Mouse (Mus musculus) forebrain, embryonic 14.5 days (tissue): ENCODE measurements around the gene Wdtc1. TPM values are rescaled to one million over a fixed set of nuclear protein-coding genes. Genes with fewer than 3 reads are reported as not detected.

Experiments used
- ATAC-seq: fragments of 200-750 bp; cut with Nextera tagmentation; 2 replicates; pipeline ENCODE4 v1.8.0; 2017; ENCODE audit warnings: mild to moderate bottlenecking, moderate library complexity
- DNase-seq: peaks from one replicate; pipeline ENCODE4 v3.0.0-alpha.2; 2015; ENCODE audit warnings: low spot score
- H3K27ac ChIP-seq: fragments of 300-500 bp; sonication (generic); 2 replicates; pipeline ENCODE4 v1.5.1; 2014; ENCODE audit warnings: low read depth, mild to moderate bottlenecking, control low read depth, low read length, moderate library complexity
- H3K27me3 ChIP-seq: fragments of 300-500 bp; sonication (generic); replicated peaks from 2 replicates; pipeline ENCODE4 v1.6.1; 2014; ENCODE audit warnings: low read length, control low read depth, mixed read lengths; ENCODE audit not compliant: control insufficient read depth, insufficient read depth
- H3K36me3 ChIP-seq: fragments of 300-500 bp; sonication (generic); 2 replicates; pipeline ENCODE4 v1.6.1; 2014; ENCODE audit warnings: low read length, control low read depth; ENCODE audit not compliant: control insufficient read depth, insufficient read depth
- H3K4me1 ChIP-seq: fragments of 300-500 bp; sonication (generic); 2 replicates; pipeline ENCODE4 v1.6.1; 2014; ENCODE audit warnings: antibody characterized with exemption, low read length, control low read depth; ENCODE audit not compliant: control insufficient read depth, insufficient read depth
- H3K4me2 ChIP-seq: fragments of 300-500 bp; sonication (generic); 2 replicates; pipeline ENCODE4 v1.6.1; 2014; ENCODE audit warnings: mild to moderate bottlenecking, control low read depth, low read length
- H3K4me3 ChIP-seq: fragments of 300-500 bp; sonication (generic); 2 replicates; pipeline ENCODE4 v1.5.1; 2014; ENCODE audit warnings: low read depth, low read length, control low read depth
- H3K9ac ChIP-seq: fragments of 300-500 bp; sonication (generic); 2 replicates; pipeline ENCODE4 v1.6.1; 2014; ENCODE audit warnings: mild to moderate bottlenecking, low read length, control low read depth, moderate library complexity
- H3K9me3 ChIP-seq: fragments of 300-500 bp; sonication (generic); replicated peaks from 2 replicates; pipeline ENCODE4 v1.6.1; 2016; ENCODE audit warnings: low read length, control low read depth, mixed read lengths; ENCODE audit not compliant: control insufficient read depth
- WGBS: fragments of 180-500 bp; shearing (Covaris S2); extraction: QIAGEN DNeasy Blood & Tissue Kit; methylation state at CpG from one replicate; pipeline ENCODE4 v1.1.7; 2014; 5-methylcytosine and 5-hydroxymethylcytosine counted together
- polyA plus RNA-seq: library from polyadenylated mRNA; unstranded; fragments of >200 nt; fragmentation: Nextera tagmentation; extraction: Ambion mirVana; gene quantifications from 2 replicates; pipeline ENCODE4 v1.2.1, GENCODE M21; 2014

The Wdtc1 gene
- polyA plus RNA-seq, result 17.5 and 18.9 TPM in 2 replicates

GRCm38 (mm10) chr4:133353367-133354365 is at the start of gene Wdtc1:
Gene Wdtc1, minus strand, starts transcription at chr4:133353481.
- 91% methylated on average over 23 of the region's 23 CpGs for WGBS
- no peaks in the 10 kb centered on the region for H3K9me3 ChIP-seq
- H3K9ac ChIP-seq, result no peak within 1 kb of the TSS
- no peak within 1 kb of the TSS for H3K4me2 ChIP-seq
- H3K4me3 ChIP-seq, result no peak within 1 kb of the TSS
- H3K27me3 ChIP-seq, result no peaks in the 10 kb centered on the region
- H3K4me1 ChIP-seq, result no peaks in the 10 kb centered on the region
- H3K36me3 ChIP-seq, result no peaks in the 10 kb centered on the region
- DNase-seq (no peak), ATAC-seq (no peak)
- H3K27ac ChIP-seq, result no peak within 1 kb of the TSS

GRCm38 (mm10) chr4:133402011-133402410 is 48.7 kb upstream of the Wdtc1 start:
- Histone ChIP-seq H3K9me3 (no peaks in the 10 kb centered on the region), H3K36me3 (no peaks in the 10 kb centered on the region), H3K4me1 (no peaks in the 10 kb centered on the region), H3K27me3 (no peaks in the 10 kb centered on the region), H3K9ac (no peak overlapping the region), H3K4me3 (no peak overlapping the region), H3K27ac (no peak overlapping the region), H3K4me2 (no peak overlapping the region)
- WGBS, result 72% methylated on average over 13 of the region's 13 CpGs
- no peak for ATAC-seq
- DNase-seq, result no peak

DNA sequence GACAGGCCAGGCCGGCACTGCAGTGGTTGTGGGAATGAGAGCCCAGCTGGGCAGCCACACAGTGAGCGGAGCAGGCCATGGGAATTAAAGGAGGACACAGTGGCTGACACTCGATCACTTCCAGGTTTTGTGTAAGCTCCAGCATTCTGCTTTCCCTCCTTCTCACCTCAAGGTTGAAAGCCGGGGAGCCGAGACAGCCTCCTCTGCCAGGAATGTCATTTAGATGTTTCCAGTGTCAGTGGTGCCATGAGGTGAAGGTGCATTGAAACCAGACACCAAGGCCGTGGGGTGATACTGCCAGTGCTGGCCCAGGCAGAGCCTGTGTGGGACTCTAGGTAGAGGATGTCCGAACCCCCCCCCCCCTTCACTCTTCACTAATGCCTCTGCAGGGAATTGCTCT is 46.8 kb upstream of the Wdtc1 start:
- WGBS, result 75% methylated on average over 7 of the region's 7 CpGs
- Histone ChIP-seq H3K27ac (no peak overlapping the region), H3K4me2 (no peak overlapping the region), H3K36me3 (no peaks in the 10 kb centered on the region), H3K4me3 (no peak overlapping the region), H3K4me1 (no peaks in the 10 kb centered on the region), H3K27me3 (no peaks in the 10 kb centered on the region), H3K9ac (no peak overlapping the region), H3K9me3 (no peaks in the 10 kb centered on the region)
- DNase-seq, result no peak
- ATAC-seq, result no peak

DNA sequence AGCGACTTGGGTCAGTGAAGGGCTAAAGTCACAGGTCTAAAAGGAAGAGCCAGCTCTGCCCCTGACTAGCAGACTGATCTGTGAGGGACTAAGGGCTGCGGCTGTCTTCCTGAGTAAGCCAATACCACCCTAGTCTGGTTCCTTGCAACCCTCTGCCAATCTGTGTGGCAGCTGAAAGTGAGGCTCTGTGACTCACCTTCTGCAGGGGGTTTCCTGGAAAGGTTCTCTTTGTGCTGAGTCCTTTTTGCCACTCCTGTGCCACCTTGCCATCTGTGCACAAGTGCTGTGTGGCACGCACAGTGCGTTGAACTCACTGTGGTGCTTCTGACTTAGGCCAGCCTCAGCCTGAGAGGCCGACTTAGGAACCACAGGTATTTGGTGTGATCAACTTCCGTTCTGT is 46.2 kb upstream of the Wdtc1 start:
- Histone ChIP-seq H3K4me2 (no peak overlapping the region), H3K9ac (no peak overlapping the region), H3K4me1 (no peaks in the 10 kb centered on the region), H3K27ac (no peak overlapping the region), H3K27me3 (no peaks in the 10 kb centered on the region), H3K36me3 (no peaks in the 10 kb centered on the region), H3K4me3 (no peak overlapping the region), H3K9me3 (no peaks in the 10 kb centered on the region)
- DNase-seq (no peak), ATAC-seq (no peak)
- 86% methylated on average over 6 of the region's 6 CpGs for WGBS

DNA sequence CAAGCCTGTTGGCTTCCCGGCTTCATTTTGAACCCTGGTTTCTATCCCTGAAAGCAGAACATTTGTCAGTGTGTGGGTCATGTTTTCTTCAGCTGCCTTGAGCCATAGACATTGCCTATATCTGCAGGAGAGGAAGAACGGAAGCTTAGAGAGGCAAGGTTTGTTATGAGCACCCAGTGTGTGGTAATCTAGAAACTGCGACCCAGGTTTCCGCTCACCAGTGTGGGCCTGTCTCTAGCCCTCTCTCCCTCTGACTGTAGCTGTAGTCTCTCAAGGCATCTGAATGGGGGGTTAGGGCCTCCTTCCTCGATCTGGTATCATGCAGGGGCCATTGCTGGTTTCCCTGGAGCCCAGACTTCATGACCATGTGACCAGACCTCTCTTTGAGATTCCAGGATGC is 45.3 kb upstream of the Wdtc1 start:
- 87% methylated on average over 5 of the region's 5 CpGs for WGBS
- H3K27ac ChIP-seq, result no peak overlapping the region
- no peaks in the 10 kb centered on the region for H3K27me3 ChIP-seq
- no peaks in the 10 kb centered on the region for H3K9me3 ChIP-seq
- no peaks in the 10 kb centered on the region for H3K4me1 ChIP-seq
- no peak overlapping the region for H3K9ac ChIP-seq
- ATAC-seq (no peak), DNase-seq (no peak)
- H3K4me2 ChIP-seq, result no peak overlapping the region
- H3K36me3 ChIP-seq, result no peaks in the 10 kb centered on the region
- no peak overlapping the region for H3K4me3 ChIP-seq

GRCm38 (mm10) chr4:133397961-133398360 is 44.7 kb upstream of the Wdtc1 start:
- Histone ChIP-seq H3K27me3 (no peaks in the 10 kb centered on the region), H3K9ac (no peak overlapping the region), H3K4me1 (no peaks in the 10 kb centered on the region), H3K4me2 (no peak overlapping the region), H3K27ac (no peak overlapping the region), H3K9me3 (no peaks in the 10 kb centered on the region), H3K36me3 (no peaks in the 10 kb centered on the region), H3K4me3 (no peak overlapping the region)
- no peak for ATAC-seq
- 86% methylated on average over 8 of the region's 8 CpGs for WGBS
- no peak for DNase-seq

DNA sequence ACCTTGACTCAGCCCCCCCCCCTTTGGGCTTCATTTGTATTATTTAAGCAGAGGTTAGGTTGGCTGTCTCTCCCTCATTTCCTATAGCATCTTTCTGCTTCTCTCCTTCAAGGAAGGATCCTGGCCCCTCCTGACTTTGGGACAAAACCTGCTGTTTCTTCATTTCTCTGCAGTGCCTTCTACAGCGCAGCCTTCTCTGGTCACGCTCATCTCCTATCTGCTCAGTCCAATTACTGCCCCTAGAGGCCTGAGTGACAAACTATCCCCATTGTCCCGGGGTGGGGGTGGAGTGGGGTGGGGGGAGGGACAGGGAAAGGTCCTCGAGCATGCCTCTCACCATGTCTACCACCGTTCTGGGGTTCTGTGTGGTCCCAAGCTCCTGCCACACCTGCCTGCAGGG is 44.0 kb upstream of the Wdtc1 start:
- DNase-seq, result no peak
- Histone ChIP-seq H3K9me3 (no peaks in the 10 kb centered on the region), H3K27ac (no peak overlapping the region), H3K9ac (no peak overlapping the region), H3K4me2 (no peak overlapping the region), H3K36me3 (no peaks in the 10 kb centered on the region), H3K4me3 (no peak overlapping the region), H3K27me3 (no peaks in the 10 kb centered on the region), H3K4me1 (no peaks in the 10 kb centered on the region)
- 47% methylated on average over 5 of the region's 5 CpGs for WGBS
- ATAC-seq, result no peak

DNA sequence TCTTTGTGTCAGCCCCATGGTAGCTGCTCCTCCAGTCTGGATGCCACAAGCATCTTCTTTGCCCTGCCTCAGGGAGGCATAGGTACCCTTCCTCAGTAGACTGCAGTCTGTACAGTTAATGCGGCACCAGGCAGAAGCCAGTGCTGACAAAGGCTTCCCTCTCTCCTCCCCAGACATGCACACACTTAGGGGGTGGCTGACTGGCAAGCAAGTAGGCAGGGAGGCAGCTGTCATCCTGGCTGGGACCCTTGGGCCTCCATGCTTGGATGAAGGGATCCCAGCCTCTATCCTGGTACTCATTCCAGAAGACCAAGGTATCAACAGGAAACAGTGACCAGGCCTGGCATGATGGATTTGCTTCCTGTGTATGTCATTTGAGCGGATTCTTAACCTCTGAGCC is 42.8 kb upstream of the Wdtc1 start:
- 0 out of 2 replicates have a peak overlapping the region, but pooled peaks have one; percentile 17 for H3K9ac ChIP-seq
- no peak overlapping the region for H3K4me3 ChIP-seq
- no peak overlapping the region for H3K4me2 ChIP-seq
- H3K27me3 ChIP-seq, result no peaks in the 10 kb centered on the region
- ATAC-seq (0 out of 2 replicates have a peak, but pooled peaks have one; percentile 20), DNase-seq (no peak)
- no peaks in the 10 kb centered on the region for H3K36me3 ChIP-seq
- H3K4me1 ChIP-seq, result no peaks in the 10 kb centered on the region
- peak overlapping the region; percentile 5; the same call in 1 of the 2 replicates for H3K27ac ChIP-seq
- 76% methylated on average over 2 of the region's 2 CpGs for WGBS
- no peaks in the 10 kb centered on the region for H3K9me3 ChIP-seq

DNA sequence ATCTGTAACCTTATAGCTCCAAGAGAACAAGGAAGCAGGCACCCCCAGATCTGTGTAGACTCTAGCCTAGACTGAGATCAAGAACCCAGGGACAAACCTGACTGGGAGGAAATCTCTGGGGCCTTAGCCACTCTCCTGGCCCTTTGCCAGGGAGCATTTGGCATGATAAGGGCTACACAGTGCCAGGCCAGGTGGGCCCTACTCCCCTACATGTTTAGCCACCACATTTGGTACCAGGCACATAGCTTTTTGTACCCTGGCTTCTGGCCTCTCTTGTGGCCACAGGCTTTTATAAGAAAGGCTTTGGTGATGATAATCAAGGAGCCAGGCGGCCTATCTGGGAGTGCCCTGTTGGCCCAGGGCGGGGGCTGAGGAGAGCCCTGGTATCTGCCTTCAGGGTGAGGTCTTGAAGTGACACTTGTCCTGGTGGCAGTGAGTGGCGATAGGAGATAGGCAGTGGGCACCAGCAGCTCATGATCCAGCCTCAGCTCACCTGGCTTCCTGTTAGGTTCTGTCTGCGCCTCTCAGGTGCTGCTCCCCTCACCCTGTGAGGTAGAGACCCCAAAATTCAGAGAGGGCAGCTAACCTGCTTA is 41.8 kb upstream of the Wdtc1 start:
- DNase-seq (no peak), ATAC-seq (no peak)
- H3K9ac ChIP-seq, result no peak overlapping the region
- 90% methylated on average over 4 of the region's 4 CpGs for WGBS
- no peaks in the 10 kb centered on the region for H3K4me1 ChIP-seq
- H3K27me3 ChIP-seq, result no peaks in the 10 kb centered on the region
- no peak overlapping the region for H3K4me2 ChIP-seq
- H3K36me3 ChIP-seq, result no peaks in the 10 kb centered on the region
- no peak overlapping the region for H3K4me3 ChIP-seq
- no peak overlapping the region for H3K27ac ChIP-seq
- H3K9me3 ChIP-seq, result no peaks in the 10 kb centered on the region
